Mouse (Mus musculus) MEL (cell line): ENCODE measurements around the gene Cntrl. TPM values are rescaled to one million over a fixed set of nuclear protein-coding genes. Genes with fewer than 3 reads are reported as not detected.

Experiments used
- DNase-seq: peaks from one replicate; pipeline ENCODE4 v3.0.0; 2011; ENCODE audit warnings: low read depth, low spot score
- H3K27ac ChIP-seq: 2 replicates; pipeline ENCODE4 v1.5.1; 2012; ENCODE audit warnings: low read depth, mild to moderate bottlenecking, control low read depth, low read length, moderate library complexity; ENCODE audit not compliant: control insufficient read depth
- H3K27me3 ChIP-seq, 2 experiments: fragments of 150-350 bp in 1 of 2; sonication (generic) in 1 of 2; 2 replicates each; pipeline ENCODE4 v1.6.1; 2012; ENCODE audit warnings: low read length in 2 of 2, mild to moderate bottlenecking in 2 of 2, improper control_type of control experiment in 1 of 2, moderate library complexity in 1 of 2; ENCODE audit not compliant: insufficient read depth in 2 of 2, control insufficient read depth in 1 of 2
- H3K36me3 ChIP-seq, 2 experiments: 2 replicates each; pipeline ENCODE4 v1.6.1; 2012 to 2014; ENCODE audit warnings: low read length in 2 of 2, improper control_type of control experiment in 1 of 2, inconsistent platforms in 1 of 2, mild to moderate bottlenecking in 1 of 2; ENCODE audit not compliant: insufficient read depth in 2 of 2, control insufficient read depth in 1 of 2
- H3K4me1 ChIP-seq, 2 experiments: fragments of 150-350 bp in 1 of 2; sonication (generic) in 1 of 2; 2 replicates each; pipeline ENCODE4 v1.6.1; 2012; ENCODE audit warnings: low read length in 2 of 2, improper control_type of control experiment in 1 of 2, mild to moderate bottlenecking in 1 of 2; ENCODE audit not compliant: insufficient read depth in 2 of 2, control insufficient read depth in 1 of 2
- H3K4me3 ChIP-seq, 2 experiments: fragments of 150-350 bp in 1 of 2; sonication (generic) in 1 of 2; 2 replicates each; pipeline ENCODE4 v1.5.1; 2012; ENCODE audit warnings: low read depth in 2 of 2, low read length in 2 of 2, mild to moderate bottlenecking in 2 of 2, moderate library complexity in 2 of 2, control low read depth in 1 of 2, improper control_type of control experiment in 1 of 2; ENCODE audit not compliant: control insufficient read depth in 1 of 2, insufficient read depth in 1 of 2
- H3K79me2 ChIP-seq: 2 replicates; pipeline ENCODE4 v1.6.1; 2012; ENCODE audit warnings: mild to moderate bottlenecking, low read length, moderate library complexity; ENCODE audit not compliant: control insufficient read depth, poor library complexity, insufficient read depth
- H3K9ac ChIP-seq: 2 replicates; pipeline ENCODE4 v1.6.1; 2012; ENCODE audit warnings: low read depth, mild to moderate bottlenecking, control low read depth, low read length, moderate library complexity; ENCODE audit not compliant: control insufficient read depth, poor library complexity, severe bottlenecking
- H3K9me3 ChIP-seq: fragments of 150-350 bp; sonication (generic); replicated peaks from 2 replicates; pipeline ENCODE4 v1.6.1; 2012; ENCODE audit warnings: mild to moderate bottlenecking, low read length, improper control_type of control experiment, moderate library complexity; ENCODE audit not compliant: insufficient read depth
- CHD1 ChIP-seq: IDR thresholded peaks from 2 replicates; pipeline ENCODE4 v1.6.1; 2012; ENCODE audit warnings: low read depth, mild to moderate bottlenecking, inconsistent platforms, low read length, improper control_type of control experiment
- EP300 ChIP-seq, 2 experiments: IDR thresholded peaks; 2 replicates each; pipeline ENCODE4 v1.6.1; 2011; ENCODE audit warnings: improper control_type of control experiment in 2 of 2, low read length in 2 of 2, low read depth in 1 of 2, mild to moderate bottlenecking in 1 of 2
- ETS1 ChIP-seq: IDR thresholded peaks from 2 replicates; pipeline ENCODE4 v1.6.1; 2012; ENCODE audit warnings: low read depth, mild to moderate bottlenecking, inconsistent platforms, low read length, improper control_type of control experiment, moderate library complexity
- GABPA ChIP-seq: IDR thresholded peaks from 2 replicates; pipeline ENCODE4 v1.6.1; 2012; ENCODE audit warnings: low read depth, mild to moderate bottlenecking, inconsistent platforms, low read length, improper control_type of control experiment, moderate library complexity
- GATA1 ChIP-seq: IDR thresholded peaks from 2 replicates; pipeline ENCODE4 v1.6.1; 2011; ENCODE audit warnings: low read depth, low read length, improper control_type of control experiment
- JUND ChIP-seq: IDR thresholded peaks from 2 replicates; pipeline ENCODE4 v1.6.1; 2011; ENCODE audit warnings: low read depth, mild to moderate bottlenecking, improper control_type of control experiment, low read length
- KAT2A ChIP-seq: conservative IDR thresholded peaks from 2 replicates; pipeline ENCODE4 v1.6.1; 2012; ENCODE audit warnings: low read depth, low read length, improper control_type of control experiment, inconsistent platforms
- MAX ChIP-seq: IDR thresholded peaks from 2 replicates; pipeline ENCODE4 v1.6.1; 2011; ENCODE audit warnings: low read length, improper control_type of control experiment
- MEF2A ChIP-seq: IDR thresholded peaks from 2 replicates; pipeline ENCODE4 v1.6.1; 2014; ENCODE audit warnings: low read depth, mild to moderate bottlenecking, inconsistent platforms, low read length, improper control_type of control experiment; ENCODE audit not compliant: poor library complexity, insufficient replicate concordance, severe bottlenecking; ENCODE audit errors: extremely low read depth
- MXI1 ChIP-seq: IDR thresholded peaks from 2 replicates; pipeline ENCODE4 v1.6.1; 2011; ENCODE audit warnings: mild to moderate bottlenecking, low read depth, low read length, improper control_type of control experiment
- NRF1 ChIP-seq: IDR thresholded peaks from 2 replicates; pipeline ENCODE4 v1.6.1; 2014; ENCODE audit warnings: low read depth, mild to moderate bottlenecking, inconsistent platforms, low read length, improper control_type of control experiment, moderate library complexity; ENCODE audit not compliant: poor library complexity, insufficient read depth, severe bottlenecking
- POLR2AphosphoS5 ChIP-seq: IDR thresholded peaks from 2 replicates; pipeline ENCODE4 v1.6.1; 2012; ENCODE audit warnings: low read depth, borderline replicate concordance, mild to moderate bottlenecking, inconsistent platforms, low read length, moderate library complexity, mixed read lengths
- RCOR1 ChIP-seq: IDR thresholded peaks from 2 replicates; pipeline ENCODE4 v1.6.1; 2012; ENCODE audit warnings: low read depth, mild to moderate bottlenecking, inconsistent platforms, low read length, improper control_type of control experiment
- SIN3A ChIP-seq: IDR thresholded peaks from 2 replicates; pipeline ENCODE4 v1.6.1; 2012; ENCODE audit warnings: low read length, improper control_type of control experiment, inconsistent platforms
- TCF12 ChIP-seq: IDR thresholded peaks from 2 replicates; pipeline ENCODE4 v1.6.1; 2014; ENCODE audit warnings: low read depth, mild to moderate bottlenecking, inconsistent platforms, low read length, improper control_type of control experiment, moderate library complexity
- USF2 ChIP-seq, 2 experiments: IDR thresholded peaks; 2 replicates each; pipeline ENCODE4 v1.6.1; 2011 to 2012; ENCODE audit warnings: improper control_type of control experiment in 2 of 2, low read length in 2 of 2, borderline replicate concordance in 1 of 2, inconsistent platforms in 1 of 2, low read depth in 1 of 2, mild to moderate bottlenecking in 1 of 2; ENCODE audit not compliant: insufficient read depth in 1 of 2
- ZC3H11A ChIP-seq: IDR thresholded peaks from 2 replicates; pipeline ENCODE4 v1.6.1; 2012; ENCODE audit warnings: low read depth, mild to moderate bottlenecking, inconsistent platforms, low read length, improper control_type of control experiment
- ZKSCAN1 ChIP-seq: IDR thresholded peaks from 2 replicates; pipeline ENCODE4 v1.6.1; 2012; ENCODE audit warnings: low read depth, mild to moderate bottlenecking, inconsistent platforms, low read length, improper control_type of control experiment, moderate library complexity
- ZNF384 ChIP-seq: IDR thresholded peaks from 2 replicates; pipeline ENCODE4 v1.6.1; 2012; ENCODE audit warnings: low read depth, mild to moderate bottlenecking, inconsistent platforms, low read length, improper control_type of control experiment
- polyA plus RNA-seq, 2 experiments: library from polyadenylated mRNA; stranded (reverse) in 1 of 2; unstranded in 1 of 2; fragments of >175 nt in 1 of 2; fragments of >200 nt in 1 of 2; gene quantifications; 2 replicates each; pipeline versions ENCODE4 v1.2.1 to v1.2.4; 2012; ENCODE audit warnings: low replicate concordance in 2 of 2, low read depth in 1 of 2; ENCODE audit not compliant: insufficient read length in 2 of 2, insufficient read depth in 1 of 2, missing spikeins in 1 of 2
- total RNA-seq: library from RNA; depleted of rRNA; stranded (reverse); fragments of 300-350 nt; gene quantifications from 2 replicates; pipeline ENCODE4 v1.2.3, GENCODE M21; 2012

Gene Cntrl
- total and polyA plus RNA-seq, 3 experiments: 17.0 to 24.0 TPM; not detected in 1

GRCm38 (mm10) chr2:35074328-35074727, 35.0 kb upstream of the Cntrl start:
- Histone ChIP-seq H3K9ac (no peak overlapping the region), H3K36me3 (no peaks in the 10 kb centered on the region), H3K27ac (no peak overlapping the region), H3K4me3 (no peak overlapping the region), H3K79me2 (no peaks in the 10 kb centered on the region)
- TF ChIP-seq ZNF384: no peak
- no peak for TF ChIP-seq GABPA
- TF ChIP-seq SIN3A: no peak
- TF ChIP-seq RCOR1: no peak
- no peak for TF ChIP-seq MEF2A
- TF ChIP-seq CHD1: no peak
- TF ChIP-seq MAX: no peak
- TF ChIP-seq, all 39 proteins: peak for 0
- H3K9me3 ChIP-seq: no peaks in the 10 kb centered on the region
- no peak for DNase-seq
- peaks cover under 1 to 1% of the 10 kb centered on the region in 2 experiments; a peak in 2 of 4 replicates for H3K27me3 ChIP-seq
- no peaks in the 10 kb centered on the region for H3K4me1 ChIP-seq

GRCm38 (mm10) chr2:35079166-35079565, 30.1 kb upstream of the Cntrl start:
- Histone ChIP-seq H3K79me2 (no peaks in the 10 kb centered on the region), H3K4me3 (no peak overlapping the region), H3K4me1 (no peaks in the 10 kb centered on the region), H3K36me3 (no peaks in the 10 kb centered on the region), H3K27me3 (peaks cover 4 to 7% of the 10 kb centered on the region in 2 experiments), H3K9ac (no peak overlapping the region), H3K9me3 (no peaks in the 10 kb centered on the region), H3K27ac (no peak overlapping the region)
- TF ChIP-seq KAT2A (no peak), EP300 (IDR thresholded peaks at IDR 0.05; ENCODE audit: low read depth in 1 of 2, low read length in 2 of 2) (no peak), ZKSCAN1 (no peak), MAX (no peak), USF2 (IDR thresholded peaks at IDR 0.05; ENCODE audit: borderline replicate concordance in 1 of 2, insufficient read depth in 1 of 2, low read depth in 1 of 2, low read length in 2 of 2) (no peak), JUND (no peak), TCF12 (no peak), NRF1 (no peak), MXI1 (no peak), ETS1 (no peak), POLR2AphosphoS5 (no peak), ZC3H11A (no peak), GATA1 (no peak)
- no peak for DNase-seq
